Mouse (Mus musculus) c-Kit-negative CD71-positive TER-119-positive erythroid progenitor cells, embryonic 14.5 days (primary cell): Measurements from ENCODE around the gene Olfr807.

Source experiments
- DNase-seq: peaks from one replicate; pipeline ENCODE4 v3.0.0-alpha.2; 2013; ENCODE audit warnings: low read depth, low spot score

The Olfr807 gene

GRCm38 (mm10) chr10:129757693-129758092 is at the start of gene Olfr807:
Gene Olfr807 (minus strand): TSS chr10:129757793.
- DNase-seq, result no peak

DNA sequence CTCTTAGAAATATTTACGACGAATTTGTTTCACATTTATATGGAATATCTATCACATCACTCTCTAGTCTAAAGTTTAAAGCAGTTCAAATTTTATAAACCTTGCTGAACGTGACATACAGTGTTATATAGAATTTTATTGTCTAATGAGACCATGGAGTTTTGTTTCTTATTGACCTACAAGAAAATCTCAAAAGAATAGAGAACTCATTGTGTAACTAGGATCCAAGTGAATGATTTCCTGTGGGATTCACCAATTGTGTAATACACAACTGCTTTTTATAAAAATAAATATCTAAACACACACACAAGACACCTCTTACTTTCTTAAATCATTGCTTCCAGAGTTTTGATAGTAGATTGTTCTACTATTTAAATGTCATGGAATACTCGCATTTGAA is 46.7 kb upstream of the Olfr807 start, which contains the start of gene Olfr811:
Olfr811 (minus strand) TSS at position 101 of the 400 bp plus-strand sequence.
- no peak for DNase-seq

GRCm38 (mm10) chr10:129794817-129795216 is 37.2 kb upstream of the Olfr807 start, which contains the start of gene Olfr810:
Gene Olfr810 (minus strand): TSS chr10:129794917.
- no peak for DNase-seq

DNA sequence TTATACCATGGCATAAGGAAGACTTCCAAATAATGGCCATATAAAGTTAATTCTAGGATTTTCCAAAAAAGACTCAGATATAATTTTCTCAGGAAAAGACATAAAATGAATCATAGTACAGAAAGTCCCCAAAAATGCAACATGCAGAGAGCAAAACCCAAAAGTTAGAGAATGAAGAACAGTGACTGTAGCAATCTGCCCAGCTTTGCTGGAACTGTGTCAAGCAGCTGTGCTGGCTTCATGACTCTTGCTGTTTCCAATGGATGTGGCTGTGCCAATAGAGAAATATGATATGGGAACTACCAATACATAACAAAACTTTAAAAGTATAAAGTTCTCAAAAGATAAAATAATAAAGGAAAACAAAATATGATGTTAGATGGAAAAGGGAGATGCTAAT is 20.5 kb upstream of the Olfr807 start:
- DNase-seq, result no peak

GRCm38 (mm10) chr10:129774338-129774737 is 16.7 kb upstream of the Olfr807 start, which contains the start of gene Olfr809:
Gene Olfr809 (plus strand): TSS chr10:129774638.
- no peak for DNase-seq

DNA sequence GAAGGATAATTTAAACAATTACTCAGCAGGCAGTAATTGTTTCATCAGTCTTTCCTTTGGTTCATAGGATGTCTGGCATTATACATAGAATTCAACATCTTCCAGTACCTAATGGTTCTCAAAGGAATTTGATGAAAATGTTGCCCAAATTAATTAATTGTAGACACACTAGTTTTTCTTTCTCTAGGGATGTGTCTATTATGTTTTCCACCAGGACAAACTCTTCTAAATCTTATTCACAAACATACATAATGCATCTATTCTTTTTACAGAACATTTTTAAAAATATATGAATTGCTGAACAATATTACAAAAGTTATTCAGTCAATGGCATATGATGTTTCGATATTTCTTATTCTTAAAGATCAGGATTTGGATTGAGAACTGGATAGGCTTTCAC is 7.6 kb upstream of the Olfr807 start, which contains the start of gene Olfr808:
Olfr808 (plus strand) TSS at position 301 of the 400 bp plus-strand sequence.
- DNase-seq, result no peak

GRCm38 (mm10) chr10:129741821-129742220 is 15.8 kb downstream of the Olfr807 start, which contains the start of gene Olfr806:
Gene Olfr806 (minus strand): TSS chr10:129741921.
- DNase-seq, result no peak

GRCm38 (mm10) chr10:129729275-129729674 is 28.3 kb downstream of the Olfr807 start, which contains the start of gene Olfr805:
Gene Olfr805 (minus strand): TSS chr10:129729375.
- DNase-seq, result no peak
